Mouse (Mus musculus): Measurements from ENCODE around the gene Igf1r.

DNA sequence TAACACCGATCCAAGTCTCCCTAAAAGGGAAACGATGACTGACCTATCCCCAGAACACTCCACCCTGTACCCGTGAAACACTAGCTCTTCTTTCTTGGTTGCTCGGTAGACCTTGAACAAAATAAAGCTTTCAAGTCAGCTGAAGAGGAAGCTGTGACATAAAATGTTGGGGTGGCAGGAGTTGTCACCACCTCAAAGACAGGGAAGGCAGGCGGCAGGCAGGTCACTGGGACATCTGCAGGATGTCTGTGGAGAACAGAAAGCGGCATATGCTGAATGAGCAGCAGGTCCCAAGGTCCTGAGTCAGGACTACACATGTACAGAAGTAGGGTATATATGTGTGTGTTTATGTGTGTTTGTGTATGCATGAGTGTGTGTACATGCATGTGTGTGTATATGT, 191.6 kb downstream of the Igf1r start:
- TF ChIP-seq CTCF (IDR thresholded peaks at IDR 0.05; ENCODE audit: insufficient read depth, low read length) (no peak), POLR2A (IDR thresholded peaks at IDR 0.05; ENCODE audit: borderline replicate concordance, extremely low read depth, low read depth, low read length) (no peak)

Measured in lung, adult 2 months (tissue).